Mouse (Mus musculus) adrenal gland, adult 18-20 months (tissue): ENCODE data around the gene Naif1. TPM values are rescaled to one million over a fixed set of nuclear protein-coding genes. Genes with fewer than 3 reads are reported as not detected.

ENCODE experiments used
- DNase-seq, 2 experiments: peaks; one replicate each; pipeline ENCODE4 v3.0.0; 2021 to 2022; ENCODE audit warnings: low spot score in 2 of 2
- long read RNA-seq, 2 experiments: library from polyadenylated mRNA; stranded (forward); transcript quantifications; one replicate each; pipeline ENCODE4 v2.0.0; 2021
- total RNA-seq, 2 experiments: library from RNA; stranded (reverse); gene quantifications; 1 replicate in 1 of 2; 2 replicates in 1 of 2; pipeline ENCODE4 v1.2.3; 2021

The Naif1 gene
- 1 to 10 TPM; 4.1 to 4.5 TPM for total RNA-seq
- long read RNA-seq, experiment 1, full-length matches to known transcripts = 4 of 4 reads
- long read RNA-seq, experiment 1, partial matches to known transcripts = 0 of 4 reads
- long read RNA-seq, experiment 1, other reads (novel, unspliced or antisense) = 0 of 4 reads
- long read RNA-seq, experiment 2 = 0 reads

GRCm38 (mm10) chr2:32449761-32450754 is at the start of gene Naif1:
Gene Naif1, plus strand, starts transcription at chr2:32450457.
- DNase-seq = no peak

- DNase-seq = peak; percentile 95 to 96
Measured at GRCm38 (mm10) chr2:32404663-32405062, 45.6 kb upstream of the Naif1 start.

- DNase-seq = no peak
Measured at GRCm38 (mm10) chr2:32407144-32407824, 43.0 kb upstream of the Naif1 start.

- DNase-seq = no peak
Measured at GRCm38 (mm10) chr2:32408429-32409424, 41.5 kb upstream of the Naif1 start.

GRCm38 (mm10) chr2:32411407-32411806 is 38.9 kb upstream of the Naif1 start:
- DNase-seq = no peak

GRCm38 (mm10) chr2:32412742-32413531 is 37.3 kb upstream of the Naif1 start:
- no peak for DNase-seq

- no peak for DNase-seq
Measured at GRCm38 (mm10) chr2:32413936-32414335, 36.3 kb upstream of the Naif1 start.

GRCm38 (mm10) chr2:32415801-32416200 is 34.5 kb upstream of the Naif1 start:
- DNase-seq = no peak

GRCm38 (mm10) chr2:32416556-32416955 is 33.7 kb upstream of the Naif1 start:
- no peak for DNase-seq

GRCm38 (mm10) chr2:32417486-32417885 is 32.8 kb upstream of the Naif1 start:
- DNase-seq = no peak

- no peak for DNase-seq
Measured at GRCm38 (mm10) chr2:32418430-32419151, 31.7 kb upstream of the Naif1 start.

- peak; percentile 59 to 60 for DNase-seq
Measured at GRCm38 (mm10) chr2:32419359-32419758, 30.9 kb upstream of the Naif1 start.

GRCm38 (mm10) chr2:32420066-32420608 is 30.1 kb upstream of the Naif1 start:
- no peak for DNase-seq

GRCm38 (mm10) chr2:32420647-32421046 is 29.6 kb upstream of the Naif1 start:
- DNase-seq = no peak

GRCm38 (mm10) chr2:32421851-32422251 is 28.4 kb upstream of the Naif1 start:
- DNase-seq = no peak

GRCm38 (mm10) chr2:32423481-32424331 is 26.6 kb upstream of the Naif1 start:
- DNase-seq = peak; percentile 60 to 70

- DNase-seq = no peak
Measured at GRCm38 (mm10) chr2:32424796-32425195, 25.5 kb upstream of the Naif1 start.

GRCm38 (mm10) chr2:32425568-32425967 is 24.7 kb upstream of the Naif1 start:
- no peak for DNase-seq
